In genomic region chr2:63850033-63850432, GRCm38 (mm10) we compare ENCODE assay signal across 23 mouse cellular contexts.
DNase-seq lines count a peak whose midpoint lies in the region; ATAC-seq and TF ChIP-seq lines count a peak whose summit lies in the region.
"Had no signal": no experiment of that assay in that cellular context is flagged by ENCODE, and none has a peak within 500 bp of the region (broad histone marks: within the 10 kb centered on the region; RNA-seq: fewer than 3 reads in every experiment).

No protein-coding gene starts in this region.

- no peak overlapping the region; the same call in 1 of the 2 replicates for H3K27ac ChIP-seq in hindbrain, embryonic 12.5 days
- H3K27ac ChIP-seq in hindbrain, embryonic 11.5 days (ENCODE audit: low read depth, low read length), result no peak overlapping the region
- H3K27ac ChIP-seq in hindbrain, postnatal 0 days, result no peak overlapping the region
- H3K27ac ChIP-seq in hindbrain, embryonic 14.5 days, result no peak overlapping the region; the same call in 1 of the 2 replicates
- peak overlapping the region; percentile 61; the same call in 1 of the 2 replicates for H3K27ac ChIP-seq in neural tube, embryonic 13.5 days (replicated peaks)
- H3K27ac ChIP-seq: forebrain, embryonic 13.5 days; heart, adult 2 months; heart, embryonic 10.5 days; heart, embryonic 13.5 days had no signal

- no peaks in the 10 kb centered on the region for H3K36me3 ChIP-seq in hindbrain, embryonic 12.5 days
- H3K36me3 ChIP-seq in hindbrain, embryonic 11.5 days (ENCODE audit: control insufficient read depth, insufficient read depth, low read length), result no peaks in the 10 kb centered on the region
- no peaks in the 10 kb centered on the region for H3K36me3 ChIP-seq in hindbrain, postnatal 0 days (ENCODE audit: insufficient read depth, low read length)
- no peaks in the 10 kb centered on the region for H3K36me3 ChIP-seq in hindbrain, embryonic 14.5 days (replicated peaks; ENCODE audit: control insufficient read depth, insufficient read depth)
- no peaks in the 10 kb centered on the region for H3K36me3 ChIP-seq in neural tube, embryonic 13.5 days
- H3K36me3 ChIP-seq: forebrain, embryonic 10.5 days; heart, embryonic 10.5 days; heart, embryonic 13.5 days had no signal

- no peak overlapping the region for H3K4me3 ChIP-seq in hindbrain, embryonic 12.5 days
- no peak overlapping the region for H3K4me3 ChIP-seq in hindbrain, embryonic 11.5 days (ENCODE audit: low read depth, low read length)
- H3K4me3 ChIP-seq in hindbrain, postnatal 0 days (ENCODE audit: low read length), result no peak overlapping the region
- no peak overlapping the region for H3K4me3 ChIP-seq in hindbrain, embryonic 14.5 days (replicated peaks; ENCODE audit: low read length)
- no peak overlapping the region for H3K4me3 ChIP-seq in neural tube, embryonic 13.5 days
- H3K4me3 ChIP-seq: forebrain, embryonic 10.5 days; forebrain, embryonic 13.5 days; heart, adult 2 months; heart, embryonic 10.5 days; heart, embryonic 13.5 days had no signal

- 73% methylated on average over 5 of the region's 5 CpGs for WGBS in hindbrain, embryonic 12.5 days
- 81% methylated on average over 5 of the region's 5 CpGs for WGBS in hindbrain, embryonic 11.5 days
- 73% methylated on average over 5 of the region's 5 CpGs for WGBS in hindbrain, postnatal 0 days
- WGBS in hindbrain, embryonic 14.5 days, result 58% methylated on average over 5 of the region's 5 CpGs
- WGBS in neural tube, embryonic 13.5 days, result 64% methylated on average over 5 of the region's 5 CpGs

- 0 out of 2 replicates have a peak, but pooled peaks have one; percentile 11 for ATAC-seq in hindbrain, embryonic 12.5 days (ENCODE audit: low FRiP score)
- ATAC-seq in hindbrain, embryonic 11.5 days (ENCODE audit: low FRiP score), result no peak
- ATAC-seq in hindbrain, postnatal 0 days, result no peak
- no peak for ATAC-seq in hindbrain, embryonic 14.5 days (ENCODE audit: low FRiP score)
- no peak for ATAC-seq in neural tube, embryonic 13.5 days (ENCODE audit: low read depth)
- ATAC-seq: activated CD4-positive, CD25-positive, alpha-beta regulatory T cell, adult 4 months; forebrain, embryonic 13.5 days; forebrain, embryonic 16.5 days; inflammation-experienced regulatory T-cells, adult 6 months; intestine, embryonic 16.5 days had no signal

- H3K4me1 ChIP-seq in hindbrain, embryonic 12.5 days, result peaks cover 14% of the 10 kb centered on the region
- no peaks in the 10 kb centered on the region for H3K4me1 ChIP-seq in hindbrain, embryonic 11.5 days (replicated peaks; ENCODE audit: control insufficient read depth, insufficient read depth, low read length)
- peaks cover 5% of the 10 kb centered on the region; the same call in 1 of the 2 replicates for H3K4me1 ChIP-seq in hindbrain, postnatal 0 days (ENCODE audit: insufficient read depth, low read length)
- H3K4me1 ChIP-seq in hindbrain, embryonic 14.5 days (replicated peaks; ENCODE audit: control insufficient read depth, insufficient read depth, low read length), result peaks cover 17% of the 10 kb centered on the region
- peaks cover 28% of the 10 kb centered on the region for H3K4me1 ChIP-seq in neural tube, embryonic 13.5 days (replicated peaks)

- no peaks in the 10 kb centered on the region for H3K9me3 ChIP-seq in hindbrain, embryonic 12.5 days (replicated peaks)
- H3K9me3 ChIP-seq in hindbrain, embryonic 11.5 days (ENCODE audit: control insufficient read depth, low read length), result no peaks in the 10 kb centered on the region
- H3K9me3 ChIP-seq in hindbrain, postnatal 0 days (ENCODE audit: low read length), result no peaks in the 10 kb centered on the region
- no peaks in the 10 kb centered on the region for H3K9me3 ChIP-seq in hindbrain, embryonic 14.5 days (ENCODE audit: control insufficient read depth, low read length)
- no peaks in the 10 kb centered on the region for H3K9me3 ChIP-seq in neural tube, embryonic 13.5 days
- H3K9me3 ChIP-seq: forebrain, embryonic 10.5 days; forebrain, embryonic 13.5 days; heart, embryonic 10.5 days had no signal

- no peak overlapping the region for H3K9ac ChIP-seq in hindbrain, embryonic 12.5 days
- no peak overlapping the region for H3K9ac ChIP-seq in hindbrain, embryonic 11.5 days (ENCODE audit: low read depth, low read length)
- no peak overlapping the region for H3K9ac ChIP-seq in hindbrain, postnatal 0 days (replicated peaks; ENCODE audit: low read length)
- H3K9ac ChIP-seq in hindbrain, embryonic 14.5 days, result no peak overlapping the region
- H3K9ac ChIP-seq in neural tube, embryonic 13.5 days, result no peak overlapping the region
- H3K9ac ChIP-seq: forebrain, embryonic 13.5 days; heart, embryonic 13.5 days had no signal

- DNase-seq in hindbrain, embryonic 11.5 days (ENCODE audit: low spot score), result no peak
- no peak for DNase-seq in hindbrain, postnatal 0 days (ENCODE audit: low spot score)
- DNase-seq in hindbrain, embryonic 14.5 days (ENCODE audit: low spot score), result no peak
- DNase-seq in neural tube, embryonic 10.5 days (ENCODE audit: extremely low spot score, low spot score), result no peak
- DNase-seq: adrenal gland, adult 8-10 months; adrenal gland, postnatal 25 days; cerebellum, adult 18-20 months; cerebellum, adult 9-10 months; cerebellum, postnatal 14 days; gastrocnemius, postnatal 10 days; gastrocnemius, postnatal 36 days; heart, adult 2 months; heart, postnatal 14 days had no signal

- H3K27me3 ChIP-seq in hindbrain, embryonic 12.5 days, result no peaks in the 10 kb centered on the region
- H3K27me3 ChIP-seq in hindbrain, embryonic 11.5 days (ENCODE audit: control insufficient read depth, insufficient read depth, low read length), result no peaks in the 10 kb centered on the region
- H3K27me3 ChIP-seq in hindbrain, postnatal 0 days (ENCODE audit: insufficient read depth, low read length), result no peaks in the 10 kb centered on the region
- no peaks in the 10 kb centered on the region for H3K27me3 ChIP-seq in hindbrain, embryonic 14.5 days (ENCODE audit: control insufficient read depth, insufficient read depth, low read length)
- H3K27me3 ChIP-seq in neural tube, embryonic 13.5 days, result no peaks in the 10 kb centered on the region
- H3K27me3 ChIP-seq: forebrain, embryonic 13.5 days; heart, embryonic 13.5 days had no signal

- no peak for TF ChIP-seq CTCF in hindbrain, postnatal 0 days (IDR thresholded peaks at IDR 0.05; ENCODE audit: low read depth)

- H3K4me2 ChIP-seq in hindbrain, embryonic 12.5 days (replicated peaks), result no peak overlapping the region
- no peak overlapping the region for H3K4me2 ChIP-seq in hindbrain, embryonic 11.5 days (replicated peaks; ENCODE audit: low read depth, low read length)
- H3K4me2 ChIP-seq in hindbrain, postnatal 0 days (ENCODE audit: low read depth, low read length), result 0 out of 2 replicates have a peak overlapping the region, but pooled peaks have one; percentile 7
- no peak overlapping the region for H3K4me2 ChIP-seq in hindbrain, embryonic 14.5 days (replicated peaks)
- H3K4me2 ChIP-seq in neural tube, embryonic 13.5 days, result no peak overlapping the region
- H3K4me2 ChIP-seq: forebrain, embryonic 13.5 days; heart, embryonic 13.5 days had no signal
